Mouse (Mus musculus) kidney, embryonic 16.5 days (tissue): ENCODE results near the gene Atg4d. TPM values are rescaled to one million over a fixed set of nuclear protein-coding genes. Genes with fewer than 3 reads are reported as not detected.
"Not testable (repeated sequence)": the region's sequence is repeated elsewhere in the genome, so short reads cannot be mapped to it uniquely, and the experiment has no call there.

Experiments used
- ATAC-seq: fragments of 200-750 bp; cut with Nextera tagmentation; 2 replicates; pipeline ENCODE4 v1.8.0; 2017; ENCODE audit warnings: moderate TSS enrichment; ENCODE audit not compliant: low FRiP score, low TSS enrichment
- H3K27ac ChIP-seq: fragments of 300-500 bp; sonication (generic); 2 replicates; pipeline ENCODE4 v1.5.1; 2014; ENCODE audit warnings: low read length
- H3K27me3 ChIP-seq: fragments of 300-500 bp; sonication (generic); 2 replicates; pipeline ENCODE4 v1.6.1; 2014; ENCODE audit warnings: low read length, control low read depth, mixed read lengths; ENCODE audit not compliant: insufficient read depth
- H3K36me3 ChIP-seq: fragments of 300-500 bp; sonication (generic); 2 replicates; pipeline ENCODE4 v1.6.1; 2014; ENCODE audit warnings: low read length, control low read depth, mixed read lengths; ENCODE audit not compliant: insufficient read depth
- H3K4me1 ChIP-seq: fragments of 300-500 bp; sonication (generic); 2 replicates; pipeline ENCODE4 v1.6.1; 2014; ENCODE audit warnings: low read length, control low read depth, mixed read lengths; ENCODE audit not compliant: insufficient read depth
- H3K4me2 ChIP-seq: fragments of 300-500 bp; sonication (generic); replicated peaks from 2 replicates; pipeline ENCODE4 v1.6.1; 2014; ENCODE audit warnings: low read depth, low read length
- H3K4me3 ChIP-seq: fragments of 300-500 bp; sonication (generic); 2 replicates; pipeline ENCODE4 v1.5.1; 2014; ENCODE audit warnings: mild to moderate bottlenecking, low read length
- H3K9ac ChIP-seq: fragments of 300-500 bp; sonication (generic); replicated peaks from 2 replicates; pipeline ENCODE4 v1.6.1; 2014; ENCODE audit warnings: low read length
- H3K9me3 ChIP-seq: fragments of 300-500 bp; sonication (generic); 2 replicates; pipeline ENCODE4 v1.6.1; 2016; ENCODE audit warnings: low read length, control low read depth
- WGBS: fragments of 180-500 bp; shearing (Covaris S2); extraction: QIAGEN DNeasy Blood & Tissue Kit; methylation state at CpG from one replicate; pipeline ENCODE4 v1.1.7; 2014; 5-methylcytosine and 5-hydroxymethylcytosine counted together
- polyA plus RNA-seq: library from polyadenylated mRNA; unstranded; fragments of >200 nt; fragmentation: Nextera tagmentation; extraction: Ambion mirVana; gene quantifications from 2 replicates; pipeline ENCODE4 v1.2.1, GENCODE M21; 2015

Gene Atg4d
- 58.7 and 64.1 TPM in 2 replicates for polyA plus RNA-seq

GRCm38 (mm10) chr9:21265000-21265561 is at the start of gene Atg4d:
Gene Atg4d, plus strand, starts transcription at chr9:21265293.
- H3K9ac ChIP-seq: peak within 1 kb of the TSS; percentile 75
- H3K4me2 ChIP-seq: peak within 1 kb of the TSS; percentile 88
- peak within 1 kb of the TSS; percentile 66 for H3K27ac ChIP-seq
- peak; percentile 98 for ATAC-seq
- WGBS: 0% methylated on average over 49 of the region's 49 CpGs
- peak within 1 kb of the TSS; percentile 62 for H3K4me3 ChIP-seq
- no peaks in the 10 kb centered on the region for H3K9me3 ChIP-seq
- no peaks in the 10 kb centered on the region for H3K27me3 ChIP-seq
- H3K4me1 ChIP-seq: peaks cover 22% of the 10 kb centered on the region
- H3K36me3 ChIP-seq: peaks cover 21% of the 10 kb centered on the region

GRCm38 (mm10) chr9:21216050-21216841 is 48.8 kb upstream of the Atg4d start:
- no peaks in the 10 kb centered on the region for H3K36me3 ChIP-seq
- no peak overlapping the region for H3K9ac ChIP-seq
- H3K9me3 ChIP-seq: no peaks in the 10 kb centered on the region
- H3K4me1 ChIP-seq: peaks cover 9% of the 10 kb centered on the region; the same call in 1 of the 2 replicates
- no peak overlapping the region for H3K27ac ChIP-seq
- 56% methylated on average over 25 of the region's 25 CpGs for WGBS
- no peak for ATAC-seq
- no peaks in the 10 kb centered on the region for H3K27me3 ChIP-seq
- no peak overlapping the region for H3K4me3 ChIP-seq
- H3K4me2 ChIP-seq: no peak overlapping the region

- Histone ChIP-seq H3K36me3 (no peaks in the 10 kb centered on the region), H3K4me2 (no peak overlapping the region), H3K4me3 (no peak overlapping the region), H3K9me3 (peaks cover 2% of the 10 kb centered on the region; the same call in 1 of the 2 replicates), H3K4me1 (peaks cover 9% of the 10 kb centered on the region; the same call in 1 of the 2 replicates), H3K27me3 (no peaks in the 10 kb centered on the region), H3K27ac (no peak overlapping the region), H3K9ac (no peak overlapping the region)
- 61% methylated on average over 3 of the region's 3 CpGs for WGBS
- ATAC-seq: no peak
Observed at GRCm38 (mm10) chr9:21219820-21220219, 45.3 kb upstream of the Atg4d start.

- Histone ChIP-seq H3K27ac (peak overlapping the region; percentile 14), H3K9me3 (peaks cover 2% of the 10 kb centered on the region; the same call in 1 of the 2 replicates), H3K27me3 (no peaks in the 10 kb centered on the region), H3K4me3 (peak overlapping the region; percentile 37), H3K4me1 (peaks cover 17% of the 10 kb centered on the region; the same call in 1 of the 2 replicates), H3K36me3 (no peaks in the 10 kb centered on the region), H3K4me2 (peak overlapping the region; percentile 54), H3K9ac (peak overlapping the region; percentile 33; the same call in 1 of the 2 replicates)
- peak; percentile 85 for ATAC-seq
- WGBS: 5% methylated on average over 21 of the region's 21 CpGs
Observed at GRCm38 (mm10) chr9:21220490-21221382, 44.4 kb upstream of the Atg4d start.

GRCm38 (mm10) chr9:21221383-21221929 is 43.6 kb upstream of the Atg4d start:
- Histone ChIP-seq H3K36me3 (no peaks in the 10 kb centered on the region), H3K9me3 (peaks cover 2% of the 10 kb centered on the region; the same call in 1 of the 2 replicates), H3K4me2 (peak overlapping the region; percentile 54; the same call in 1 of the 2 replicates), H3K27me3 (no peaks in the 10 kb centered on the region), H3K4me3 (no peak overlapping the region), H3K4me1 (peaks cover 16% of the 10 kb centered on the region; the same call in 1 of the 2 replicates), H3K9ac (no peak overlapping the region), H3K27ac (no peak overlapping the region)
- WGBS: 16% methylated on average over 7 of the region's 7 CpGs
- ATAC-seq: peak; percentile 33; the same call in 1 of the 2 replicates

- not testable (repeated sequence) for ATAC-seq
- H3K4me1 ChIP-seq: peaks cover 28% of the 10 kb centered on the region
Observed at GRCm38 (mm10) chr9:21223490-21223889, 41.6 kb upstream of the Atg4d start.

GRCm38 (mm10) chr9:21223906-21224305 is 41.2 kb upstream of the Atg4d start:
- no peak overlapping the region for H3K27ac ChIP-seq
- H3K9me3 ChIP-seq: peaks cover 2% of the 10 kb centered on the region; the same call in 1 of the 2 replicates
- no peak overlapping the region for H3K4me3 ChIP-seq
- WGBS: 92% methylated on average over 6 of the region's 6 CpGs
- H3K27me3 ChIP-seq: no peaks in the 10 kb centered on the region
- H3K4me1 ChIP-seq: peaks cover 28% of the 10 kb centered on the region
- no peak overlapping the region for H3K4me2 ChIP-seq
- ATAC-seq: no peak
- H3K36me3 ChIP-seq: peaks cover 2% of the 10 kb centered on the region; the same call in 1 of the 2 replicates
- H3K9ac ChIP-seq: no peak overlapping the region

More at GRCm38 (mm10) chr9:21223490-21223889, 41.6 kb upstream of the Atg4d start:
- 75% methylated on average over 1 of the region's 2 CpGs for WGBS
- not testable (repeated sequence) for H3K4me3 ChIP-seq, H3K9me3 ChIP-seq, H3K9ac ChIP-seq, H3K36me3 ChIP-seq, H3K4me2 ChIP-seq, H3K27me3 ChIP-seq, H3K27ac ChIP-seq

- peak; percentile 47 for ATAC-seq
- Histone ChIP-seq H3K4me2 (peak overlapping the region; percentile 61), H3K27me3 (no peaks in the 10 kb centered on the region), H3K27ac (peak overlapping the region; percentile 49; the same call in 1 of the 2 replicates), H3K4me1 (peaks cover 28% of the 10 kb centered on the region), H3K36me3 (peaks cover 11% of the 10 kb centered on the region), H3K9ac (peak overlapping the region; percentile 59), H3K9me3 (peaks cover 2% of the 10 kb centered on the region; the same call in 1 of the 2 replicates), H3K4me3 (peak overlapping the region; percentile 45)
- WGBS: 22% methylated on average over 26 of the region's 26 CpGs
Observed at GRCm38 (mm10) chr9:21224576-21225414, 40.3 kb upstream of the Atg4d start.
